Mouse (Mus musculus) lung, postnatal 0 days (tissue): ENCODE results near the gene Fgf3.

Experiments used
- CTCF ChIP-seq: IDR thresholded peaks from 2 replicates; pipeline ENCODE4 v1.5.1; 2016; ENCODE audit warnings: antibody characterized with exemption, mild to moderate bottlenecking
- EP300 ChIP-seq: IDR thresholded peaks from 2 replicates; pipeline ENCODE4 v1.6.1; 2016; ENCODE audit warnings: antibody characterized with exemption, mild to moderate bottlenecking, control low read depth

GRCm38 (mm10) chr7:144891863-144892262, 54.0 kb downstream of the Fgf3 start:
- TF ChIP-seq CTCF, result no peak
- no peak for TF ChIP-seq EP300
